Mouse (Mus musculus) CH12.LX (cell line): ENCODE measurements around the gene Ccdc8. TPM values are rescaled to one million over a fixed set of nuclear protein-coding genes. Genes with fewer than 3 reads are reported as not detected.

Experiments used
- DNase-seq: peaks from one replicate; pipeline ENCODE4 v3.0.0-alpha.2; 2013; ENCODE audit errors: extremely low read depth
- H3K27ac ChIP-seq: 2 replicates; pipeline ENCODE4 v1.5.1; 2012; ENCODE audit warnings: low read depth, mild to moderate bottlenecking, control low read depth, moderate library complexity; ENCODE audit not compliant: insufficient read depth
- H3K27me3 ChIP-seq: replicated peaks from 2 replicates; pipeline ENCODE3; 2012; ENCODE audit warnings: inconsistent platforms
- H3K36me3 ChIP-seq, 2 experiments: replicated peaks in 1 of 2; 2 replicates each; pipeline versions ENCODE3 to v1.6.1; 2012; ENCODE audit warnings: inconsistent platforms in 1 of 2, low read length in 1 of 2, mild to moderate bottlenecking in 1 of 2, mixed read lengths in 1 of 2, moderate library complexity in 1 of 2; ENCODE audit not compliant: control insufficient read depth in 1 of 2, insufficient read depth in 1 of 2
- H3K4me1 ChIP-seq, 2 experiments: 2 replicates each; pipeline ENCODE4 v1.6.1; 2012; ENCODE audit warnings: inconsistent platforms in 1 of 2, moderate library complexity in 1 of 2; ENCODE audit not compliant: insufficient read depth in 2 of 2, control insufficient read depth in 1 of 2
- H3K4me2 ChIP-seq: 2 replicates; pipeline ENCODE4 v1.6.1; 2012; ENCODE audit warnings: low read depth, mild to moderate bottlenecking, control low read depth; ENCODE audit not compliant: poor library complexity, insufficient read depth, severe bottlenecking
- H3K4me3 ChIP-seq, 3 experiments: fragments of 150-350 bp in 1 of 3; sonication (generic) in 1 of 3; replicated peaks in 1 of 3; 2 replicates each; pipeline versions ENCODE3 to v1.5.1; 2011 to 2012; ENCODE audit warnings: low read depth in 2 of 3, low read length in 2 of 3, mild to moderate bottlenecking in 2 of 3, moderate library complexity in 2 of 3, control low read depth in 1 of 3, improper control_type of control experiment in 1 of 3, inconsistent platforms in 1 of 3, mixed read lengths in 1 of 3; ENCODE audit not compliant: poor library complexity in 1 of 3
- H3K79me2 ChIP-seq: replicated peaks from 2 replicates; pipeline ENCODE4 v1.6.1; 2012; ENCODE audit warnings: mild to moderate bottlenecking, moderate library complexity; ENCODE audit not compliant: control insufficient read depth, poor library complexity, insufficient read depth, severe bottlenecking; ENCODE audit errors: extremely low read depth
- H3K9ac ChIP-seq: 2 replicates; pipeline ENCODE4 v1.6.1; 2012; ENCODE audit warnings: low read depth, mild to moderate bottlenecking, control low read depth, moderate library complexity; ENCODE audit not compliant: insufficient read depth
- H3K9me3 ChIP-seq: replicated peaks from 2 replicates; pipeline ENCODE3; 2012; ENCODE audit warnings: low read length, inconsistent platforms, mixed read lengths
- BHLHE40 ChIP-seq: IDR thresholded peaks from 2 replicates; pipeline ENCODE4 v1.6.1; 2011; ENCODE audit warnings: mild to moderate bottlenecking, low read depth, low read length, improper control_type of control experiment
- CHD1 ChIP-seq: IDR thresholded peaks from 2 replicates; pipeline ENCODE4 v1.6.1; 2012; ENCODE audit warnings: low read depth, low read length, improper control_type of control experiment, inconsistent platforms
- CHD2 ChIP-seq: IDR thresholded peaks from 2 replicates; pipeline ENCODE4 v1.6.1; 2011; ENCODE audit warnings: low read length, improper control_type of control experiment
- E2F4 ChIP-seq: IDR thresholded peaks from 2 replicates; pipeline ENCODE4 v1.6.1; 2011; ENCODE audit warnings: low read depth, low read length, improper control_type of control experiment; ENCODE audit not compliant: insufficient replicate concordance
- ELF1 ChIP-seq: IDR thresholded peaks from 2 replicates; pipeline ENCODE4 v1.6.1; 2014; ENCODE audit warnings: low read depth, mild to moderate bottlenecking, inconsistent platforms, low read length, improper control_type of control experiment
- EP300 ChIP-seq: IDR thresholded peaks from 2 replicates; pipeline ENCODE4 v1.6.1; 2011; ENCODE audit warnings: low read length, improper control_type of control experiment
- GABPA ChIP-seq: IDR thresholded peaks from 2 replicates; pipeline ENCODE4 v1.6.1; 2012; ENCODE audit warnings: low read depth, low read length, improper control_type of control experiment, inconsistent platforms; ENCODE audit not compliant: insufficient replicate concordance
- HCFC1 ChIP-seq: IDR thresholded peaks from 2 replicates; pipeline ENCODE4 v1.6.1; 2012; ENCODE audit warnings: low read depth, mild to moderate bottlenecking, inconsistent platforms, low read length, improper control_type of control experiment
- JUN ChIP-seq: IDR thresholded peaks from 2 replicates; pipeline ENCODE4 v1.6.1; 2011; ENCODE audit warnings: low read depth, mild to moderate bottlenecking, low read length, improper control_type of control experiment, moderate library complexity; ENCODE audit not compliant: insufficient read depth
- JUND ChIP-seq: conservative IDR thresholded peaks from 2 replicates; pipeline ENCODE4 v1.6.1; 2011; ENCODE audit warnings: low read depth, low read length, improper control_type of control experiment
- MEF2A ChIP-seq: IDR thresholded peaks from 2 replicates; pipeline ENCODE4 v1.6.1; 2014; ENCODE audit warnings: low read depth, mild to moderate bottlenecking, inconsistent platforms, low read length, improper control_type of control experiment, borderline replicate concordance
- MXI1 ChIP-seq: IDR thresholded peaks from 2 replicates; pipeline ENCODE4 v1.6.1; 2011; ENCODE audit warnings: mild to moderate bottlenecking, low read depth, low read length, improper control_type of control experiment
- MYC ChIP-seq: IDR thresholded peaks from 2 replicates; pipeline ENCODE4 v1.6.1; 2011; ENCODE audit warnings: low read depth, mild to moderate bottlenecking, improper control_type of control experiment, low read length
- NRF1 ChIP-seq: IDR thresholded peaks from 2 replicates; pipeline ENCODE4 v1.6.1; 2014; ENCODE audit warnings: low read depth, mild to moderate bottlenecking, inconsistent platforms, low read length, improper control_type of control experiment, moderate library complexity
- PAX5 ChIP-seq: IDR thresholded peaks from 2 replicates; pipeline ENCODE4 v1.6.1; 2012; ENCODE audit warnings: low read length, inconsistent platforms, mixed read lengths
- POLR2AphosphoS2 ChIP-seq: IDR thresholded peaks from 2 replicates; pipeline ENCODE4 v1.6.1; 2011; ENCODE audit warnings: low read depth, low read length, improper control_type of control experiment
- TBP ChIP-seq: conservative IDR thresholded peaks from 2 replicates; pipeline ENCODE4 v1.6.1; 2011; ENCODE audit warnings: low read depth, low read length, improper control_type of control experiment
- TCF12 ChIP-seq: IDR thresholded peaks from 2 replicates; pipeline ENCODE4 v1.6.1; 2014; ENCODE audit warnings: low read depth, mild to moderate bottlenecking, inconsistent platforms, low read length, improper control_type of control experiment
- UBTF ChIP-seq: IDR thresholded peaks from 2 replicates; pipeline ENCODE4 v1.6.1; 2012; ENCODE audit warnings: low read depth, mild to moderate bottlenecking, inconsistent platforms, low read length, improper control_type of control experiment, moderate library complexity
- USF1 ChIP-seq: IDR thresholded peaks from 2 replicates; pipeline ENCODE4 v1.6.1; 2014; ENCODE audit warnings: low read depth, mild to moderate bottlenecking, inconsistent platforms, low read length, improper control_type of control experiment
- ZC3H11A ChIP-seq: IDR thresholded peaks from 2 replicates; pipeline ENCODE4 v1.6.1; 2012; ENCODE audit warnings: low read depth, mild to moderate bottlenecking, inconsistent platforms, low read length, improper control_type of control experiment
- ZKSCAN1 ChIP-seq: IDR thresholded peaks from 2 replicates; pipeline ENCODE4 v1.6.1; 2012; ENCODE audit warnings: low read depth, inconsistent platforms, low read length, improper control_type of control experiment, borderline replicate concordance
- ZMIZ1 ChIP-seq: IDR thresholded peaks from 2 replicates; pipeline ENCODE4 v1.6.1; 2012; ENCODE audit warnings: low read depth, mild to moderate bottlenecking, inconsistent platforms, low read length, improper control_type of control experiment
- ZNF384 ChIP-seq: IDR thresholded peaks from 2 replicates; pipeline ENCODE4 v1.6.1; 2012; ENCODE audit warnings: low read depth, low read length, improper control_type of control experiment, inconsistent platforms
- dilution Hi-C: fragments of 300-500 bp; cut with MboI; formaldehyde crosslinking; loops from 2 replicates; pipeline ENCODE4 v1.14.3; 2020; ENCODE audit warnings: low sequenced_read_pairs; ENCODE audit not compliant: extremely low pct_unique_long_range_greater_than_20kb, extremely low pct_ligation_motif_present
- in situ Hi-C: fragments of 300-500 bp; cut with MboI; formaldehyde crosslinking; loops from 3 replicates; pipeline ENCODE4 v1.14.3; 2019; ENCODE audit warnings: low sequenced_read_pairs, low pct_ligation_motif_present, low pct_unique_long_range_greater_than_20kb, mixed read lengths
- polyA plus RNA-seq: library from polyadenylated mRNA; unstranded; fragments of >175 nt; gene quantifications from 2 replicates; pipeline ENCODE4 v1.2.1, GENCODE M21; 2012; ENCODE audit warnings: low read depth; ENCODE audit not compliant: insufficient read length
- total RNA-seq, 2 experiments: library from RNA; depleted of rRNA; stranded (reverse); fragments of 300-350 nt in 1 of 2; fragments of >200 nt in 1 of 2; gene quantifications; 2 replicates each; pipeline ENCODE4 v1.2.3; 2012 to 2014

Ccdc8 gene
- total and polyA plus RNA-seq, 3 experiments = 0.04 to 0.16 TPM; not detected in 1

DNA sequence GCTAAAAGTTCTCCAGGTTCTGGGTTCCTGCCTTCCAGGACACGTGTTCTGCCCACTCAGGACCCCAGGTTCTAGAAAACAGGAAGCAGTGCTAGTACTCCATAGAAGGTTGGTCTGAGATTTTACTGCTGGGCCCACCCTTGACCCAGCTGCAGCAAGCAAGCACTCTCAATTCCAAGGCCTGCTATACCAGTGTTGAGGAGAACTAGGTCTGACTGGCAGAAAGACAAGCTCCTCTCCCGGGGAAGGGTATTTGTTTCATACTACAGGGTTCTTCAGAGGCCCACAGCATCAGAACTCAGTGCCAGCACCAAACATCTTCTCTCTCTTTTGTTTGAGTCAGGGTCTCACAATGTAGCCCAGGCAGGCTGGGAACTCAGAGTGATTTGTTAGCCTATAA, 25.4 kb downstream of the Ccdc8 start:
- Histone ChIP-seq H3K79me2 (peaks cover 54% of the 10 kb centered on the region), H3K36me3 (peaks cover 84 to 97% of the 10 kb centered on the region in 2 experiments), H3K27ac (no peak overlapping the region), H3K27me3 (no peaks in the 10 kb centered on the region), H3K9ac (no peak overlapping the region), H3K9me3 (no peaks in the 10 kb centered on the region), H3K4me1 (peaks cover 3 to 36% of the 10 kb centered on the region in 2 experiments; a peak in 3 of 4 replicates), H3K4me2 (no peak overlapping the region), H3K4me3 (no peak overlapping the region)
- no peak for DNase-seq
- in situ Hi-C loops = no loop called here
- dilution Hi-C loops = no loop called here
- no peak for TF ChIP-seq PAX5
- no peak for TF ChIP-seq NRF1
- no peak for TF ChIP-seq HCFC1
- no peak for TF ChIP-seq JUN
- no peak for TF ChIP-seq ZNF384
- no peak for TF ChIP-seq CHD1
- TF ChIP-seq MYC = no peak
- no peak for TF ChIP-seq POLR2AphosphoS2
- TF ChIP-seq E2F4 = no peak
- TF ChIP-seq GABPA = no peak
- TF ChIP-seq EP300 = no peak
- TF ChIP-seq USF1 = no peak
- TF ChIP-seq MXI1 = no peak
- no peak for TF ChIP-seq JUND
- TF ChIP-seq TCF12 = no peak

DNA sequence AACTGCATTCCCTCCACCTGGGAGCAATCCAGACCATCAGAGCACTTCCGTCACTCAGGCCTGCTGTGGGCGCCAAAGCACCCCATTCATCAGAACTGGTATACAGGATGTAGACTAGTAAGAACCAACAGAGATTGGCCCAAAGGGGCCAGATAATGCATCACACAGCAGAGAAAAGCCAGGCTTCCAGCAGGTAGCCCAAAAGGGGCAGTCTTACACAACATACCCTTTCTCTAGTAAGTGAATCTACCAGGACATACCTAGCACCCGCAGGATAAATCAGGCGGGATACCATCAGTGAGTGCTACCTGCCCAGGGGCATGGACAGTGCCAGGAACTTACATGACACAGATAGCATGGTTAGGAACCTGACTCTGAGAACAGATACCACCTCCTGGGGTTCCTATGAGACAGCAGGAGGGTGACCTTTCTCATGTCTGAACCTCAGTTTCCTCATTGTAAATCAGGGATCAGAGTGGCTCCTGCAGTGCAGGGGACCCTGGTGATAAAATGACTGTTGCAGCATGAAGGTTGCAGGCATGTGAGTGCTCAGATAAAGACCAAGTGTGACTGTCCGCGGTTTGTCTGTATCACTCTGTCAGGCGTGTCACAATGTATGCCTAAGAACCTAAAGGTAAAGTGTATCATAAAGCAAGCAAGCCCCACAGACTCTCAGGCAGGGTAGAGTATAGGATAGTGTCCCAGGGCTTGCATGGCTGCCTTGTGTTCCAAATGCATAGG, 27.1 kb downstream of the Ccdc8 start:
- in situ Hi-C loops (no loop called here), dilution Hi-C loops (no loop called here)
- Histone ChIP-seq H3K27ac (no peak overlapping the region), H3K27me3 (no peaks in the 10 kb centered on the region), H3K4me3 (no peak overlapping the region), H3K79me2 (peaks cover 70% of the 10 kb centered on the region), H3K4me1 (peaks cover 14 to 53% of the 10 kb centered on the region in 2 experiments), H3K9me3 (no peaks in the 10 kb centered on the region), H3K4me2 (no peak overlapping the region), H3K36me3 (peaks cover 77 to 97% of the 10 kb centered on the region in 2 experiments), H3K9ac (no peak overlapping the region)
- no peak for DNase-seq
- TF ChIP-seq CHD2 (no peak), TBP (no peak), HCFC1 (no peak), E2F4 (no peak), JUND (no peak), PAX5 (no peak), ZC3H11A (no peak), ZMIZ1 (no peak), ZKSCAN1 (no peak), POLR2AphosphoS2 (no peak), UBTF (no peak), MEF2A (no peak), NRF1 (no peak), BHLHE40 (no peak), MXI1 (no peak), ELF1 (no peak)
